Mouse (Mus musculus): ENCODE measurements around the gene Satb1. TPM values are rescaled to one million over a fixed set of nuclear protein-coding genes. Genes with fewer than 3 reads are reported as not detected.

Gene Satb1
- polyA plus RNA-seq, 1 experiment from 2014 or later, result 44.1 TPM

DNA sequence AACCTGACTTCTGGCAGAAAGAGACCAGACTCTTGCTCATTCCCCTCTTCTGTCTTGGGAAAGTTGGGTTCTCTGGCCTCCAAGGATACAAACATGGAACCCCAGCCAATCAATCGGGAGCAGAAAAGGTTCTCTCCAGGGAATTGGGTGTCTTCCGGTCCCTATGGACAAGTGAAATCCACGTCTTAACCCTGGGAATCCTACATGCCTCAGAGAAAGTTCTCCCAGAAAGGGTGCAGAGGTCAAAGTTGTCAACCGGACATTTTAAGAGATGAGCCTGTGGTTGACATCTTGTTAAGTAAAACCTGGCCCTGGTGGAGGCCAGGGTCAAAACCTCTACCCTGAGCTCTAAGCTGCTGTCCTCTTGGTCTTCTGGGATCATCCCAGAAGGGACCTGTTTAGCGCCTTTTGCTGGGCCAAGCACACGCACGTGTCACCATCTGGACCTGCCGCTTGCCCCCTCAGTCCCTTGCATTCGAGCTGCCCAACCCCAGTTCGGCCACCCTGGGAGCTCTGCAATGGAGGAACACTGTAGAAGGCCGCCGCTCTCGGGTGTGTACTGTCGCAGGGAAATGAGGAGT lies 1.9 kb downstream of the Satb1 start:
- ATAC-seq (ENCODE audit: low FRiP score) (no peak), DNase-seq (ENCODE audit: low spot score) (no peak)
- Histone ChIP-seq H3K9me3 (ENCODE audit: control insufficient read depth, low read length) (no peaks in the 10 kb centered on the region), H3K4me2 (replicated peaks) (peak overlapping the region; percentile 100), H3K9ac (peak overlapping the region; percentile 74), H3K4me1 (replicated peaks; ENCODE audit: control insufficient read depth, insufficient read depth, low read length) (peaks cover 9% of the 10 kb centered on the region), H3K27ac (no peak overlapping the region), H3K27me3 (ENCODE audit: control insufficient read depth, insufficient read depth, low read length) (peaks cover 33% of the 10 kb centered on the region), H3K36me3 (replicated peaks; ENCODE audit: control insufficient read depth, insufficient read depth) (no peaks in the 10 kb centered on the region), H3K4me3 (replicated peaks; ENCODE audit: low read length) (peak overlapping the region; percentile 78)
- 18% methylated on average over 14 of the region's 14 CpGs for WGBS

- Histone ChIP-seq H3K4me1 (replicated peaks; ENCODE audit: control insufficient read depth, insufficient read depth, low read length) (peaks cover 9% of the 10 kb centered on the region), H3K4me3 (replicated peaks; ENCODE audit: low read length) (no peak overlapping the region), H3K36me3 (replicated peaks; ENCODE audit: control insufficient read depth, insufficient read depth) (no peaks in the 10 kb centered on the region), H3K9ac (no peak overlapping the region), H3K9me3 (ENCODE audit: control insufficient read depth, low read length) (no peaks in the 10 kb centered on the region), H3K4me2 (replicated peaks) (no peak overlapping the region), H3K27me3 (ENCODE audit: control insufficient read depth, insufficient read depth, low read length) (peaks cover 24% of the 10 kb centered on the region), H3K27ac (no peak overlapping the region)
- ATAC-seq (ENCODE audit: low FRiP score), result no peak
- no peak for DNase-seq (ENCODE audit: low spot score)
Observed at GRCm38 (mm10) chr17:51829436-51829835, 3.7 kb downstream of the Satb1 start.

GRCm38 (mm10) chr17:51827922-51828410 lies 5.1 kb downstream of the Satb1 start:
- DNase-seq (ENCODE audit: low spot score) (no peak), ATAC-seq (ENCODE audit: low FRiP score) (no peak)
- WGBS, result 69% methylated on average over 8 of the region's 8 CpGs
- Histone ChIP-seq H3K9me3 (ENCODE audit: control insufficient read depth, low read length) (no peaks in the 10 kb centered on the region), H3K4me1 (replicated peaks; ENCODE audit: control insufficient read depth, insufficient read depth, low read length) (peaks cover 9% of the 10 kb centered on the region), H3K4me2 (replicated peaks) (no peak overlapping the region), H3K27me3 (ENCODE audit: control insufficient read depth, insufficient read depth, low read length) (peaks cover 24% of the 10 kb centered on the region), H3K9ac (no peak overlapping the region), H3K36me3 (replicated peaks; ENCODE audit: control insufficient read depth, insufficient read depth) (no peaks in the 10 kb centered on the region), H3K27ac (no peak overlapping the region), H3K4me3 (replicated peaks; ENCODE audit: low read length) (no peak overlapping the region)

DNA sequence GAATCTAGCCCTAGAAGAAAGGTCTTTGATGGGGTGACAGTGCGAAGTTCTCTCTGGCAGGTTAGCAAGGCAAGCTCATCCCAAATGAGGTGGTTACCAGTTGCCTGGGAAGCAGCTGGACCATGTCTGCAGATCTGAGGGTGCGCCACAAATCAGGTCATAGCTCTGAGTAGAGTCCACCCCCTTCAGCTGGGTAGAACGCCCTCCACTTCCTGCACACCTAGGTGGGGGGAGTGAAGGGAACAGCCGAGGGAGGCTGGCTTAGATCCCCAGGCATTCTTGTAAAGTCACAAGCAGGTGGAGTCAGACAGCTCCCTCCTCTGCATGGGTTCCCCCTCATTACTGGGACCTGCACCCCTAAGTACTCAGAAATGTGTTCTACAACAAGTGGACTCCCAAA lies 6.6 kb downstream of the Satb1 start:
- H3K9me3 ChIP-seq (ENCODE audit: control insufficient read depth, low read length), result no peaks in the 10 kb centered on the region
- H3K36me3 ChIP-seq (replicated peaks; ENCODE audit: control insufficient read depth, insufficient read depth), result no peaks in the 10 kb centered on the region
- H3K4me3 ChIP-seq (replicated peaks; ENCODE audit: low read length), result no peak overlapping the region
- no peak overlapping the region for H3K9ac ChIP-seq
- DNase-seq (ENCODE audit: low spot score) (no peak), ATAC-seq (ENCODE audit: low FRiP score) (no peak)
- H3K27me3 ChIP-seq (ENCODE audit: control insufficient read depth, insufficient read depth, low read length), result peaks cover 16% of the 10 kb centered on the region
- peaks cover 3% of the 10 kb centered on the region; the same call in 1 of the 2 replicates for H3K4me1 ChIP-seq (replicated peaks; ENCODE audit: control insufficient read depth, insufficient read depth, low read length)
- no peak overlapping the region for H3K27ac ChIP-seq
- WGBS, result 77% methylated on average over 4 of the region's 4 CpGs
- no peak overlapping the region for H3K4me2 ChIP-seq (replicated peaks)

DNA sequence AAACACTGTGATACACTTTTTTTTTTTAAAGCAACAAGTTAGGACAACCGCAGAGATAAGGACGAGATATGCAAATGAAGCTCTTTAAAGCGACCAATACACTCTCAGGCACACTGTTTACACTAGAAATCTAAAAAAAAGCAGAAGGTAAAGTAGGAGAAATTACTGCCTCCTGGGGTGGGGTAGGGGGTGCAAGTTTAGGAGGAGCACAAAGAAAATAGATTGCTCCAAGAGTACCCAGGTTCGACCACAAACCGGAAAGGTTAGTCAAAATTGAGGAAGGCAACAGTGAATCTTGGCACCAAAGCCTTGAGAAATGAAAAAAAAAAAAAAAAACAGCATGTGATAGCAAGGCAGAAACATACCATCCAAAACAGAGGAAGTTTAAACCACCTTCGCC lies 18.8 kb downstream of the Satb1 start:
- no peaks in the 10 kb centered on the region for H3K27me3 ChIP-seq (ENCODE audit: control insufficient read depth, insufficient read depth, low read length)
- H3K4me2 ChIP-seq (replicated peaks), result peak overlapping the region; percentile 76
- no peak overlapping the region for H3K9ac ChIP-seq
- H3K4me1 ChIP-seq (replicated peaks; ENCODE audit: control insufficient read depth, insufficient read depth, low read length), result peaks cover 11% of the 10 kb centered on the region
- no peaks in the 10 kb centered on the region for H3K9me3 ChIP-seq (ENCODE audit: control insufficient read depth, low read length)
- H3K36me3 ChIP-seq (replicated peaks; ENCODE audit: control insufficient read depth, insufficient read depth), result no peaks in the 10 kb centered on the region
- ATAC-seq (ENCODE audit: low FRiP score) (no peak), DNase-seq (ENCODE audit: low spot score) (no peak)
- WGBS, result 25% methylated on average over 6 of the region's 6 CpGs
- H3K4me3 ChIP-seq (replicated peaks; ENCODE audit: low read length), result no peak overlapping the region
- no peak overlapping the region for H3K27ac ChIP-seq

DNA sequence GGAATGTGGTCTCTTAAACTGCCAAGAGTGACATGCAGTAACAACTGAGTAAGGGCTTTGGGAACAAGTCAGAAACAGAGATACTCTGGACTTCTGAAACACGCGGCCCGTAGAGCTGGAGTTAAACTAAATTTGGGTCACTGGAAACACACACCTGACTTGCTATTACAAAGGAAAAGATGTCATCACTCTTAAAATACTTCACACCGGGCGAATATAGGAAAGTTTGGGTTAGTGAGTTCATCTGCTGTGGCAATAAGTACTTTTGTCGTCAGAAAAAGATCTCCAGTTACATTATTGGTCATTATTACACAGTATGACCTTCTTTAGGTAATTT lies 19.3 kb downstream of the Satb1 start:
- Histone ChIP-seq H3K4me3 (replicated peaks; ENCODE audit: low read length) (peak overlapping the region; percentile 69), H3K4me2 (replicated peaks) (peak overlapping the region; percentile 76), H3K27me3 (ENCODE audit: control insufficient read depth, insufficient read depth, low read length) (no peaks in the 10 kb centered on the region), H3K36me3 (replicated peaks; ENCODE audit: control insufficient read depth, insufficient read depth) (no peaks in the 10 kb centered on the region), H3K4me1 (replicated peaks; ENCODE audit: control insufficient read depth, insufficient read depth, low read length) (peaks cover 11% of the 10 kb centered on the region), H3K9ac (peak overlapping the region; percentile 91), H3K9me3 (ENCODE audit: control insufficient read depth, low read length) (no peaks in the 10 kb centered on the region), H3K27ac (peak overlapping the region; percentile 94; the same call in 1 of the 2 replicates)
- DNase-seq (ENCODE audit: low spot score) (no peak), ATAC-seq (ENCODE audit: low FRiP score) (no peak)
- WGBS, result 0% methylated on average over 6 of the region's 6 CpGs

- Histone ChIP-seq H3K9ac (peak overlapping the region; percentile 91), H3K36me3 (replicated peaks; ENCODE audit: control insufficient read depth, insufficient read depth) (no peaks in the 10 kb centered on the region), H3K4me1 (replicated peaks; ENCODE audit: control insufficient read depth, insufficient read depth, low read length) (peaks cover 11% of the 10 kb centered on the region), H3K27ac (peak overlapping the region; percentile 94), H3K9me3 (ENCODE audit: control insufficient read depth, low read length) (no peaks in the 10 kb centered on the region), H3K27me3 (ENCODE audit: control insufficient read depth, insufficient read depth, low read length) (no peaks in the 10 kb centered on the region), H3K4me2 (replicated peaks) (peak overlapping the region; percentile 76), H3K4me3 (replicated peaks; ENCODE audit: low read length) (peak overlapping the region; percentile 69)
- DNase-seq (ENCODE audit: low spot score), result peak; percentile 72
- 1% methylated on average over 55 of the region's 115 CpGs for WGBS
- ATAC-seq (ENCODE audit: low FRiP score), result peak; percentile 88
Observed at GRCm38 (mm10) chr17:51812942-51813783, 19.9 kb downstream of the Satb1 start.

DNA sequence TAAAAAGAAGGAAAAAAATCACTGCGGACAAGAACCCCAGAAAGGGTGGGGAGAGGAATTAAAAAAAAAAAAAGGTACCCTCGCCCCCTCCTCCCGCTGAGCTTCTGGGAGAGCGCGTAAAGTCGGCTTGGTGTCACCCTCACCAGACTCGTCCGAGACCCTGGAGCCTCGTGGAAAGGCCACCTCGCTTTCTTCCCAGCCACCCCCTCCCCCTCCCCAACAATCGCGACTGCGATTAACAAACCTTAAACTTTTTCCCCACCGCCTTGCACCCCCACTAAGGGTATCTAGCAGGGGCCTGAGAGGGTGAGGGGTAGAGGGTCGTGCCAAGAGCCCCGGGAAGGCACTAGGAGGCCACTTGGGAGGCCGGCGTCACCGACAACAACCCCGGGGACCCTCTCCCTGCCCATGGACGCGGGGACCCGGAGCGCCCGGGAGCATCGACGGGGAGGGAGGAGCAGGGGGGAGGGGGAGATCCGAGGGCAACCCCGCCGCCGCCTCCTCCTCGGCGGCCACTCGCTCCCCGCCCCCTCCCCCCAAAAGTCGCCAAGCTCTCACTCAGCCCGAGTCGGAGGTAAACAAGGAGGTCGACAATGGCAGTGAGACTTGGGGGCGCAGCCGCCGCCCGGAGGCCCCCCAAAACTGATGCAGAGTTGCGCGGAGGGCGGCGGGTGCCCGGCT lies 20.7 kb downstream of the Satb1 start:
- no peaks in the 10 kb centered on the region for H3K9me3 ChIP-seq (ENCODE audit: control insufficient read depth, low read length)
- H3K27ac ChIP-seq, result peak overlapping the region; percentile 94
- peaks cover 11% of the 10 kb centered on the region for H3K4me1 ChIP-seq (replicated peaks; ENCODE audit: control insufficient read depth, insufficient read depth, low read length)
- H3K27me3 ChIP-seq (ENCODE audit: control insufficient read depth, insufficient read depth, low read length), result no peaks in the 10 kb centered on the region
- peak overlapping the region; percentile 91 for H3K9ac ChIP-seq
- ATAC-seq (ENCODE audit: low FRiP score) (peak; percentile 71), DNase-seq (ENCODE audit: low spot score) (peak; percentile 49)
- peak overlapping the region; percentile 69 for H3K4me3 ChIP-seq (replicated peaks; ENCODE audit: low read length)
- no peaks in the 10 kb centered on the region for H3K36me3 ChIP-seq (replicated peaks; ENCODE audit: control insufficient read depth, insufficient read depth)
- WGBS, result under 1% methylated on average over 33 of the region's 48 CpGs
- H3K4me2 ChIP-seq (replicated peaks), result peak overlapping the region; percentile 76

DNA sequence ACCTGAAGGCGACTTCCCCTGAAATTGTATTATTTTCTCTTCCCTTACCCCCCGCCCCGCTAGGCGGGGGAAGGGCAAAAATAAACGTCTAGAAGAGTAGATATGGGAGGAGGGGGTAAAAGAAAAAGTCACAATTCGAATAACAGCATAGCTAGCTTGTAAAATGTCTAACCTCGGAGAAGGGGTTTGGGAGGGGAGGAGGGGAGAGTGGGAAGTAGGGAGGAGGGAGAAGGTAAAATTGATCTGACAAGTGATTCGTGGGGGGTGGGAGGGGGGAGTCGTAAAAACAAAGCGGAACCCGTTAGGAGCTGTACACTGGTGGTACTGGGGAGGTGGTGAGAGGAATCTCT lies 21.2 kb downstream of the Satb1 start:
- no peak for DNase-seq (ENCODE audit: low spot score)
- no peak for ATAC-seq (ENCODE audit: low FRiP score)
- peaks cover 11% of the 10 kb centered on the region for H3K4me1 ChIP-seq (replicated peaks; ENCODE audit: control insufficient read depth, insufficient read depth, low read length)
- peak overlapping the region; percentile 69 for H3K4me3 ChIP-seq (replicated peaks; ENCODE audit: low read length)
- H3K27me3 ChIP-seq (ENCODE audit: control insufficient read depth, insufficient read depth, low read length), result no peaks in the 10 kb centered on the region
- peak overlapping the region; percentile 76 for H3K4me2 ChIP-seq (replicated peaks)
- no peaks in the 10 kb centered on the region for H3K9me3 ChIP-seq (ENCODE audit: control insufficient read depth, low read length)
- peak overlapping the region; percentile 91 for H3K9ac ChIP-seq
- under 1% methylated on average over 11 of the region's 11 CpGs for WGBS
- H3K36me3 ChIP-seq (replicated peaks; ENCODE audit: control insufficient read depth, insufficient read depth), result no peaks in the 10 kb centered on the region
- peak overlapping the region; percentile 94 for H3K27ac ChIP-seq
